Mouse (Mus musculus): Measurements from ENCODE around the gene Thbs2. TPM values are rescaled to one million over a fixed set of nuclear protein-coding genes. Genes with fewer than 3 reads are reported as not detected.

Gene Thbs2
- polyA plus RNA-seq (2012; rRNA removed) = 2.6 and 3.8 TPM in 2 replicates

DNA sequence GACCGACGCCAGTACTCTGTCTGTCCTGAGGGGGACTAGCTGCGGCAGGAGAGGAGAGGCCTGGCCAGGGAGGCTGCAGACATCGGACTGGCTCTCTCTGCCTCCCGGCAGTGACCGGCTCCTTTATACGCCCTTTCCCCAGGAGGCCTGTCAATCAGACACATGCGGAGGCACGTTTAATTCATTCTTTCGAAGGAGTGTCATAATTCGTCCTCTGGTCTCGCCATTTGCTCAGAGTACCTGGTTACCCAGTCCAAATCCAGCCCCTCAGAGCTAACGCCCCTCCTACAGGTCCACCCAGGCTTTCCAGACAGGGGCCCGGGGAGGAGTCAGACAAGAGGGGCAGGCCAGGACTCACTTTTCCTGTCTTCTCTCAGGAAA lies at the start of gene Thbs2:
Gene Thbs2 (minus strand): TSS at position 242 of the 381 bp plus-strand sequence.
- Histone ChIP-seq H3K4me3 (ENCODE audit: low read depth, low read length) (no peak within 1 kb of the TSS), H3K4me1 (ENCODE audit: control insufficient read depth, insufficient read depth, insufficient read length, low read length) (no peaks in the 10 kb centered on the region), H3K27ac (ENCODE audit: insufficient read depth, low read depth, low read length) (no peak within 1 kb of the TSS), H3K36me3 (ENCODE audit: control insufficient read depth, insufficient read depth, low read length) (no peaks in the 10 kb centered on the region), H3K27me3 (ENCODE audit: control insufficient read depth, insufficient read depth, low read length) (no peaks in the 10 kb centered on the region)
- TF ChIP-seq POLR2A (IDR thresholded peaks at IDR 0.05; ENCODE audit: low read depth, low read length) (no peak), CTCF (IDR thresholded peaks at IDR 0.05; ENCODE audit: extremely low read depth, insufficient read length, insufficient replicate concordance, low read depth, low read length) (no peak)
- 7% methylated on average over 14 of the region's 14 CpGs for WGBS

DNA sequence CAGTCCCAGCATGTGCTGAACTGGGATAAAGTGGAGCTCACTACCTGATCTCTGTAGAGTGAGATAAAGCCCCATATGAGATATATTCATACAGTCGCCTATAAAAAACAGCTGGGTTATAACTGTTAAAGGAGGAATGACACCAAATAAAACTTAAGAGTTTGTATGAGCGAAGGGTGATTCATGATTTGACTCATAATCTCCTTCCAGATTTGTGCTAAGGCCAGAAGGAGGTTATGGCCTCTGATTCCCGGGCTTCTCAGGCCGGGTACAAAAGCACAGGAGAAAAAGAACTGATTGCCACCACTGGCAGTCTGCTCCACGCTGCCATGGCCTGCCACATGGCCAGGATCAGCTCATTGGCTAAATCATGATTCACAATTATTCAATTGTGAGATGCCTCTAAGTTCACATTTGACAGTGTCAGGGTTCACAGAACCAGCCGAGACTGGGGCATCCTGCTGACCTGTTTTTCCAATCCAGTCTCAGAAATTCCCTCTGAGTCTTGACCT lies 41.5 kb upstream of the Thbs2 start:
- no peaks in the 10 kb centered on the region for H3K27me3 ChIP-seq (ENCODE audit: control insufficient read depth, insufficient read depth, low read length)
- H3K4me1 ChIP-seq (ENCODE audit: control insufficient read depth, insufficient read depth, insufficient read length, low read length) = no peaks in the 10 kb centered on the region
- H3K36me3 ChIP-seq (ENCODE audit: control insufficient read depth, insufficient read depth, low read length) = no peaks in the 10 kb centered on the region
- WGBS = 71% methylated on average over 6 of the region's 6 CpGs
- H3K27ac ChIP-seq (ENCODE audit: insufficient read depth, low read depth, low read length) = no peak overlapping the region
- TF ChIP-seq POLR2A (IDR thresholded peaks at IDR 0.05; ENCODE audit: low read depth, low read length) (no peak), CTCF (IDR thresholded peaks at IDR 0.05; ENCODE audit: extremely low read depth, insufficient read length, insufficient replicate concordance, low read depth, low read length) (no peak)
- H3K4me3 ChIP-seq (ENCODE audit: low read depth, low read length) = no peak overlapping the region

DNA sequence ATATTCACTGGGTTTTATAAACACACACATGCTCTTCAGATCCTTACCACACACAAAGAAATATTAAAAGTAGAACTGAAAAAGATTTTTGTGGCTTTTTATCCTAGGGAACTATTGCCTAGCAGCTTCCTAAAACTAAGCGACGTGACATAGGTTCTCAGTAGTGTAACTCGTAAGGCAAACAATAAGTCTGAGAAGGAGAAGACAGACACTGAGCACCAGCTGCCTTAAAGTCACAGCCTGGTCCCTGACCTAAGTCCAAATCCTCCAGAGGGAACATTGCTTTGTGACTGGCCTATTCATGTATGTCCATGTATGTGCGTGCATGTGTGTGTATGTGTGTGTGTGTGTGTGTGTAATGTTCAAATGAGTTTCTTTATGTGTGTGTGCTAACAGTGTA lies 40.3 kb upstream of the Thbs2 start:
- TF ChIP-seq CTCF (IDR thresholded peaks at IDR 0.05; ENCODE audit: extremely low read depth, insufficient read length, insufficient replicate concordance, low read depth, low read length) = no peak
- no peak for TF ChIP-seq POLR2A (IDR thresholded peaks at IDR 0.05; ENCODE audit: low read depth, low read length)
- H3K4me3 ChIP-seq (ENCODE audit: low read depth, low read length) = no peak overlapping the region
- no peak overlapping the region for H3K27ac ChIP-seq (ENCODE audit: insufficient read depth, low read depth, low read length)
- H3K4me1 ChIP-seq (ENCODE audit: control insufficient read depth, insufficient read depth, insufficient read length, low read length) = no peaks in the 10 kb centered on the region
- H3K27me3 ChIP-seq (ENCODE audit: control insufficient read depth, insufficient read depth, low read length) = no peaks in the 10 kb centered on the region
- 76% methylated on average over 4 of the region's 4 CpGs for WGBS
- no peaks in the 10 kb centered on the region for H3K36me3 ChIP-seq (ENCODE audit: control insufficient read depth, insufficient read depth, low read length)

DNA sequence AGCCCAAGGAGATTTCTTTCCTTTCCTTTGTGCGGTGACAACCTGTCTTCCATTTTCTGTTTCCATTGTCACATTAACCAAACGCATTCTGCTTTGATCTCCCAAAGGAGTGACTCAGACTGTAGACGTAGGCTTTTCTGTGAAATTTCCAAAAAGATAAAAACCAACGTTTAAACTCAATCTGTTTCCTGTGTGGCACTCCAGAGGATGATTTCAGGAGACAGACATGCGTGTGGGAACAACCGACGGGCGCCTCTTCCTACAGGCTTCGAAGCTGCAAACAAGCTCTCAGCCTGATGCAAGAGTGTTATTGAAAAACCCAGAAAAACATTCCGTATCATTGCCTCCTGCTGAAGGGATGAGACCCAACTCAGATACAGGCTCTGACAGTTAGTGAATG lies 39.9 kb upstream of the Thbs2 start:
- TF ChIP-seq POLR2A (IDR thresholded peaks at IDR 0.05; ENCODE audit: low read depth, low read length) (no peak), CTCF (IDR thresholded peaks at IDR 0.05; ENCODE audit: extremely low read depth, insufficient read length, insufficient replicate concordance, low read depth, low read length) (no peak)
- Histone ChIP-seq H3K4me3 (ENCODE audit: low read depth, low read length) (no peak overlapping the region), H3K27ac (ENCODE audit: insufficient read depth, low read depth, low read length) (no peak overlapping the region), H3K4me1 (ENCODE audit: control insufficient read depth, insufficient read depth, insufficient read length, low read length) (no peaks in the 10 kb centered on the region), H3K27me3 (ENCODE audit: control insufficient read depth, insufficient read depth, low read length) (no peaks in the 10 kb centered on the region), H3K36me3 (ENCODE audit: control insufficient read depth, insufficient read depth, low read length) (no peaks in the 10 kb centered on the region)
- 66% methylated on average over 10 of the region's 10 CpGs for WGBS

DNA sequence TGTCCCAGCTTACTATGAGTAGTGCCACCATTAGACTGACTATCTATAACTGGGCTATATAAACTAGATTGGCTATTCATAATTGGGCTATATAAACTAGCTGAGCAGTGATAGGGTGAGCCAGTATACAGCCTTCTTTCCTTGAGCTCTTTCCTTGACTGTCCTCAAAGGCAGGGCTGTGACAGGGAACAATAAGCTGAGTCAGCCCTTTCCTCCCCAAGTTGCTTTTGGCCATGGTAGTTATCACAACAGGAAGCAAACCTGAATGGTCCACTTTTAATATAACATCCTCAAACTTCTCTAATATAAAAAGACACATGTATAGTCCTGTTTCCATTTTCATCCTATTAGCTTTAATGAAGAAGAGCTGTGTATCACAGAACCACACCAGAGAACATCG lies 39.0 kb upstream of the Thbs2 start:
- H3K4me1 ChIP-seq (ENCODE audit: control insufficient read depth, insufficient read depth, insufficient read length, low read length) = no peaks in the 10 kb centered on the region
- WGBS = 87% methylated on average over 1 of the region's 1 CpGs

DNA sequence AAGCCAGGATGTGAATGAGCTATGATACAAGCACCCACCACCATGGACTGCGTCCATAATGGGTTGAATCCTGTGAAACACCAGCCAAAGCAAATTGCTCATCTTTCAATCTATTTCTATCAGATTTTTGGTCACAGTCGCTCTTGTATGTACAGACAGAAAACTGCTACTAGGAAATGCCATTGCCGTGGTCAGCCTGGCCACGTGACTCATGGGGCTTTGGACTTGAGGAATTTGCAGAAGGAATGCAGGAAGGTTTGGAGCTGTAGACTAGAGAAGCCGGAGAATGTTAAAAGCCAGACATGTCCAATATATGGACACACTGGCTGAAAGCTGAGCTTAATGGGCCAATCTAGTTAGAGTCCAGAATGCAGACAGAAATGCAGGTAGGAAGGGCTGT lies 36.6 kb upstream of the Thbs2 start:
- 67% methylated on average over 5 of the region's 5 CpGs for WGBS
- no peaks in the 10 kb centered on the region for H3K36me3 ChIP-seq (ENCODE audit: control insufficient read depth, insufficient read depth, low read length)
- TF ChIP-seq POLR2A (IDR thresholded peaks at IDR 0.05; ENCODE audit: low read depth, low read length) = no peak
- no peak for TF ChIP-seq CTCF (IDR thresholded peaks at IDR 0.05; ENCODE audit: extremely low read depth, insufficient read length, insufficient replicate concordance, low read depth, low read length)
- H3K27me3 ChIP-seq (ENCODE audit: control insufficient read depth, insufficient read depth, low read length) = no peaks in the 10 kb centered on the region
- no peaks in the 10 kb centered on the region for H3K4me1 ChIP-seq (ENCODE audit: control insufficient read depth, insufficient read depth, insufficient read length, low read length)
- no peak overlapping the region for H3K4me3 ChIP-seq (ENCODE audit: low read depth, low read length)
- no peak overlapping the region for H3K27ac ChIP-seq (ENCODE audit: insufficient read depth, low read depth, low read length)

More for the DNA sequence above, 39.0 kb upstream of the Thbs2 start:
- Histone ChIP-seq H3K27me3 (ENCODE audit: control insufficient read depth, insufficient read depth, low read length) (no peaks in the 10 kb centered on the region), H3K27ac (ENCODE audit: insufficient read depth, low read depth, low read length) (no peak overlapping the region), H3K36me3 (ENCODE audit: control insufficient read depth, insufficient read depth, low read length) (no peaks in the 10 kb centered on the region), H3K4me3 (ENCODE audit: low read depth, low read length) (no peak overlapping the region)
- TF ChIP-seq CTCF (IDR thresholded peaks at IDR 0.05; ENCODE audit: extremely low read depth, insufficient read length, insufficient replicate concordance, low read depth, low read length) = no peak
- no peak for TF ChIP-seq POLR2A (IDR thresholded peaks at IDR 0.05; ENCODE audit: low read depth, low read length)

DNA sequence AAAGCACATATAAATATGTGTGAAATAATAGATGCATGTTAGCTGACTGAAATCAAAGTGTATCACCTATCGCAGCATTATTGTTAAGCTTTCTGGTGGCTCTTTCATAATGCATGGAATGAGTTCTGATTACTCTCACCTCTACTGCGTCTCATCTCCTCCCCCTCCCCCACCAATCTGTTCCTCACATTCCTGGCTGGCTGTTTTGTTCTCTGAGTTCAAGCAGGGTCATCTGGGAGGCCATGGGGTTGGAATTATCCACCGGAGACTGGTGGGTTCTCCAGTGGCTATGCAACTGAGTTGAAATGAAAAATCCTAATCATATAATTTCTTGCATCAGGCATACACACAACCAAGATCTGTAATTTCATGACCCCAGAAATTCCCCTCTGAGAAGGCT lies 33.4 kb upstream of the Thbs2 start:
- H3K27ac ChIP-seq (ENCODE audit: insufficient read depth, low read depth, low read length) = no peak overlapping the region
- H3K27me3 ChIP-seq (ENCODE audit: control insufficient read depth, insufficient read depth, low read length) = no peaks in the 10 kb centered on the region
- 52% methylated on average over 3 of the region's 3 CpGs for WGBS
- H3K36me3 ChIP-seq (ENCODE audit: control insufficient read depth, insufficient read depth, low read length) = no peaks in the 10 kb centered on the region
- TF ChIP-seq CTCF (IDR thresholded peaks at IDR 0.05; ENCODE audit: extremely low read depth, insufficient read length, insufficient replicate concordance, low read depth, low read length) (no peak), POLR2A (IDR thresholded peaks at IDR 0.05; ENCODE audit: low read depth, low read length) (no peak)
- H3K4me1 ChIP-seq (ENCODE audit: control insufficient read depth, insufficient read depth, insufficient read length, low read length) = no peaks in the 10 kb centered on the region
- no peak overlapping the region for H3K4me3 ChIP-seq (ENCODE audit: low read depth, low read length)
